Mouse (Mus musculus) forebrain, embryonic 16.5 days (tissue): ENCODE results near the gene Myof. TPM values are rescaled to one million over a fixed set of nuclear protein-coding genes. Genes with fewer than 3 reads are reported as not detected.

Experiments
- ATAC-seq: fragments of 200-750 bp; cut with Nextera tagmentation; 2 replicates; pipeline ENCODE4 v1.8.0; 2017; ENCODE audit warnings: mild to moderate bottlenecking, moderate library complexity
- H3K27ac ChIP-seq: fragments of 300-500 bp; sonication (generic); 2 replicates; pipeline ENCODE4 v1.5.1; 2014; ENCODE audit warnings: low read length, control low read depth
- H3K27me3 ChIP-seq: fragments of 300-500 bp; sonication (generic); replicated peaks from 2 replicates; pipeline ENCODE4 v1.6.1; 2014; ENCODE audit warnings: low read length; ENCODE audit not compliant: control insufficient read depth, insufficient read depth
- H3K36me3 ChIP-seq: fragments of 300-500 bp; sonication (generic); 2 replicates; pipeline ENCODE4 v1.6.1; 2014; ENCODE audit not compliant: control insufficient read depth, insufficient read depth
- H3K4me1 ChIP-seq: fragments of 300-500 bp; sonication (generic); replicated peaks from 2 replicates; pipeline ENCODE4 v1.6.1; 2014; ENCODE audit warnings: low read length; ENCODE audit not compliant: control insufficient read depth, insufficient read depth
- H3K4me2 ChIP-seq: fragments of 300-500 bp; sonication (generic); 2 replicates; pipeline ENCODE4 v1.6.1; 2014; ENCODE audit warnings: mild to moderate bottlenecking, low read length, control low read depth
- H3K4me3 ChIP-seq: fragments of 300-500 bp; sonication (generic); replicated peaks from 2 replicates; pipeline ENCODE4 v1.5.1; 2014; ENCODE audit warnings: mild to moderate bottlenecking, low read length, control low read depth
- H3K9ac ChIP-seq: fragments of 300-500 bp; sonication (generic); replicated peaks from 2 replicates; pipeline ENCODE4 v1.6.1; 2014; ENCODE audit warnings: low read depth, low read length, control low read depth
- H3K9me3 ChIP-seq: fragments of 300-500 bp; sonication (generic); 2 replicates; pipeline ENCODE4 v1.6.1; 2016; ENCODE audit warnings: low read length; ENCODE audit not compliant: control insufficient read depth
- WGBS: fragments of 180-500 bp; shearing (Covaris S2); extraction: QIAGEN DNeasy Blood & Tissue Kit; methylation state at CpG from one replicate; pipeline ENCODE4 v1.1.7; 2014; 5-methylcytosine and 5-hydroxymethylcytosine counted together
- polyA plus RNA-seq: library from polyadenylated mRNA; unstranded; fragments of >200 nt; fragmentation: Nextera tagmentation; extraction: Ambion mirVana; gene quantifications from 2 replicates; pipeline ENCODE4 v1.2.1, GENCODE M21; 2015

Gene Myof
- polyA plus RNA-seq, 1 experiment from 2014 or later = 1.5 TPM

GRCm38 (mm10) chr19:38053227-38054041 is 10.1 kb upstream of the Myof start:
- Histone ChIP-seq H3K27ac (peak overlapping the region; percentile 48), H3K36me3 (no peaks in the 10 kb centered on the region), H3K9me3 (no peaks in the 10 kb centered on the region), H3K4me1 (peaks cover 12% of the 10 kb centered on the region), H3K27me3 (no peaks in the 10 kb centered on the region), H3K9ac (peak overlapping the region; percentile 61), H3K4me2 (peak overlapping the region; percentile 91), H3K4me3 (peak overlapping the region; percentile 82)
- no peak for ATAC-seq
- WGBS = 30% methylated on average over 8 of the region's 8 CpGs

- Histone ChIP-seq H3K36me3 (no peaks in the 10 kb centered on the region), H3K9me3 (no peaks in the 10 kb centered on the region), H3K27ac (no peak overlapping the region), H3K4me3 (no peak overlapping the region), H3K27me3 (no peaks in the 10 kb centered on the region), H3K4me1 (no peaks in the 10 kb centered on the region; the same call in 1 of the 2 replicates), H3K4me2 (no peak overlapping the region), H3K9ac (no peak overlapping the region)
- WGBS = 92% methylated on average over 1 of the region's 1 CpGs
- no peak for ATAC-seq
These were observed 6.3 kb upstream of the Myof start for GRCm38 (mm10) chr19:38049686-38050085.

GRCm38 (mm10) chr19:38045198-38045597 is 1.8 kb upstream of the Myof start:
- Histone ChIP-seq H3K27ac (no peak overlapping the region), H3K4me1 (peaks cover 13% of the 10 kb centered on the region), H3K4me3 (no peak overlapping the region), H3K27me3 (peaks cover 9% of the 10 kb centered on the region; the same call in 1 of the 2 replicates), H3K4me2 (no peak overlapping the region), H3K36me3 (no peaks in the 10 kb centered on the region), H3K9me3 (no peaks in the 10 kb centered on the region), H3K9ac (no peak overlapping the region)
- 84% methylated on average over 3 of the region's 3 CpGs for WGBS
- no peak for ATAC-seq

- Histone ChIP-seq H3K9me3 (no peaks in the 10 kb centered on the region), H3K4me3 (no peak overlapping the region), H3K4me2 (no peak overlapping the region), H3K9ac (no peak overlapping the region), H3K27me3 (peaks cover 9% of the 10 kb centered on the region; the same call in 1 of the 2 replicates), H3K27ac (no peak overlapping the region), H3K36me3 (no peaks in the 10 kb centered on the region), H3K4me1 (peaks cover 13% of the 10 kb centered on the region)
- ATAC-seq = peak; percentile 23; the same call in 1 of the 2 replicates
- WGBS = 30% methylated on average over 5 of the region's 5 CpGs
These were observed 1.1 kb downstream of the Myof start for GRCm38 (mm10) chr19:38042261-38042722.

GRCm38 (mm10) chr19:38038267-38038666 is 5.1 kb downstream of the Myof start:
- Histone ChIP-seq H3K27me3 (peaks cover 7% of the 10 kb centered on the region; the same call in 1 of the 2 replicates), H3K4me2 (no peak overlapping the region), H3K27ac (no peak overlapping the region), H3K4me3 (no peak overlapping the region), H3K9me3 (no peaks in the 10 kb centered on the region), H3K4me1 (peaks cover 11% of the 10 kb centered on the region), H3K36me3 (no peaks in the 10 kb centered on the region), H3K9ac (no peak overlapping the region)
- whole genome bisulfite sequencing = 94% methylated on average over 2 of the region's 2 CpGs
- ATAC-seq = no peak

GRCm38 (mm10) chr19:38035766-38036165 is 7.6 kb downstream of the Myof start:
- 80% methylated on average over 2 of the region's 2 CpGs for WGBS

GRCm38 (mm10) chr19:38034696-38035095 is 8.7 kb downstream of the Myof start:
- Histone ChIP-seq H3K9me3 (no peaks in the 10 kb centered on the region), H3K9ac (no peak overlapping the region), H3K27ac (no peak overlapping the region), H3K36me3 (no peaks in the 10 kb centered on the region), H3K4me2 (no peak overlapping the region), H3K4me3 (no peak overlapping the region), H3K27me3 (no peaks in the 10 kb centered on the region), H3K4me1 (no peaks in the 10 kb centered on the region; the same call in 1 of the 2 replicates)
- WGBS = 83% methylated on average over 2 of the region's 2 CpGs
- no peak for ATAC-seq

More at GRCm38 (mm10) chr19:38035766-38036165, 7.6 kb downstream of the Myof start:
- no peaks in the 10 kb centered on the region for H3K27me3 ChIP-seq
- H3K9me3 ChIP-seq = no peaks in the 10 kb centered on the region
- H3K9ac ChIP-seq = no peak overlapping the region
- no peak overlapping the region for H3K4me3 ChIP-seq
- no peak overlapping the region for H3K4me2 ChIP-seq
- H3K27ac ChIP-seq = no peak overlapping the region
- H3K4me1 ChIP-seq = no peaks in the 10 kb centered on the region; the same call in 1 of the 2 replicates
- ATAC-seq = no peak
- H3K36me3 ChIP-seq = no peaks in the 10 kb centered on the region

- ATAC-seq = no peak
- no peaks in the 10 kb centered on the region for H3K36me3 ChIP-seq
- H3K27me3 ChIP-seq = no peaks in the 10 kb centered on the region
- no peak overlapping the region for H3K27ac ChIP-seq
- no peak overlapping the region for H3K4me2 ChIP-seq
- WGBS = 84% methylated on average over 2 of the region's 2 CpGs
- H3K4me1 ChIP-seq = no peaks in the 10 kb centered on the region; the same call in 1 of the 2 replicates
- no peak overlapping the region for H3K4me3 ChIP-seq
- H3K9me3 ChIP-seq = no peaks in the 10 kb centered on the region
- no peak overlapping the region for H3K9ac ChIP-seq
These were observed 9.7 kb downstream of the Myof start for GRCm38 (mm10) chr19:38033735-38034057.

- no peaks in the 10 kb centered on the region for H3K9me3 ChIP-seq
- no peaks in the 10 kb centered on the region for H3K36me3 ChIP-seq
- 83% methylated on average over 15 of the region's 15 CpGs for WGBS
- H3K9ac ChIP-seq = no peak overlapping the region
- no peak overlapping the region for H3K27ac ChIP-seq
- H3K4me3 ChIP-seq = no peak overlapping the region
- no peak overlapping the region for H3K4me2 ChIP-seq
- ATAC-seq = no peak
- no peaks in the 10 kb centered on the region for H3K27me3 ChIP-seq
- H3K4me1 ChIP-seq = no peaks in the 10 kb centered on the region; the same call in 1 of the 2 replicates
These were observed 10.2 kb downstream of the Myof start for GRCm38 (mm10) chr19:38032993-38033734.
